Mouse (Mus musculus) G1E (cell line): ENCODE measurements around the gene Fbxo36. TPM values are rescaled to one million over a fixed set of nuclear protein-coding genes. Genes with fewer than 3 reads are reported as not detected.

Experiments used
- ATAC-seq: 2 replicates; pipeline ENCODE4 v1.8.0; 2016; ENCODE audit warnings: mild to moderate bottlenecking; ENCODE audit not compliant: insufficient number of reproducible peaks, poor library complexity, low FRiP score, severe bottlenecking; ENCODE audit errors: extremely low read depth
- DNase-seq: peaks from one replicate; pipeline ENCODE4 v3.0.0; 2012; ENCODE audit warnings: low spot score
- H3K27me3 ChIP-seq: 2 replicates; pipeline ENCODE4 v1.6.1; 2012; ENCODE audit warnings: mild to moderate bottlenecking, low read length, inconsistent platforms; ENCODE audit not compliant: insufficient read depth
- H3K36me3 ChIP-seq: replicated peaks from 2 replicates; pipeline ENCODE3; 2012; ENCODE audit warnings: mild to moderate bottlenecking, inconsistent platforms
- H3K4me1 ChIP-seq: 2 replicates; pipeline ENCODE4 v1.6.1; 2012; ENCODE audit warnings: low read depth, low read length, inconsistent platforms, mixed read lengths; ENCODE audit not compliant: insufficient read depth
- H3K4me3 ChIP-seq: 2 replicates; pipeline ENCODE4 v1.5.1; 2012; ENCODE audit warnings: low read depth, mild to moderate bottlenecking, inconsistent platforms, low read length, moderate library complexity, mixed read lengths
- H3K9me3 ChIP-seq: replicated peaks from 2 replicates; pipeline ENCODE4 v1.6.1; 2012; ENCODE audit warnings: inconsistent platforms
- CTCF ChIP-seq: IDR thresholded peaks from 2 replicates; pipeline ENCODE4 v1.5.1; 2012; ENCODE audit warnings: low read depth, low read length, inconsistent platforms, mixed read lengths
- GATA1 ChIP-seq: IDR thresholded peaks from 2 replicates; pipeline ENCODE4 v1.6.1; 2012; ENCODE audit warnings: borderline replicate concordance, low read length, inconsistent platforms, mixed read lengths
- GATA2 ChIP-seq: IDR thresholded peaks from 2 replicates; pipeline ENCODE4 v1.6.1; 2012; ENCODE audit warnings: low read depth, low read length, inconsistent platforms, borderline replicate concordance
- POLR2AphosphoS5 ChIP-seq: IDR thresholded peaks from 2 replicates; pipeline ENCODE4 v1.6.1; 2012; ENCODE audit warnings: low read depth, low read length, inconsistent platforms; ENCODE audit not compliant: insufficient replicate concordance
- TAL1 ChIP-seq: conservative IDR thresholded peaks from 2 replicates; pipeline ENCODE4 v1.6.1; 2012; ENCODE audit warnings: low read depth, low read length, inconsistent platforms, mixed read lengths
- polyA plus RNA-seq: library from polyadenylated mRNA; stranded (reverse); fragments of >175 nt; gene quantifications from 2 replicates; pipeline ENCODE4 v1.2.3, GENCODE M21; 2012
- total RNA-seq, 2 experiments: library from RNA; stranded (forward) in 1 of 2; stranded (reverse) in 1 of 2; fragments of 200-1000 nt in 1 of 2; fragments of >200 nt in 1 of 2; fragmentation: Nextera tagmentation in 1 of 2; gene quantifications; 2 replicates each; pipeline ENCODE4 v1.2.3; 2014 to 2017

Fbxo36 gene
- total and polyA plus RNA-seq, 3 experiments = 2.1 to 28.0 (median 10.9) TPM

- H3K36me3 ChIP-seq = no peaks in the 10 kb centered on the region
- TF ChIP-seq POLR2AphosphoS5 = no peak
- TF ChIP-seq GATA1 = no peak
- no peak for TF ChIP-seq TAL1
- TF ChIP-seq CTCF = no peak
- TF ChIP-seq GATA2 = no peak
- H3K4me1 ChIP-seq = peaks cover 6% of the 10 kb centered on the region
- H3K4me3 ChIP-seq = no peak overlapping the region
- no peaks in the 10 kb centered on the region for H3K27me3 ChIP-seq
- no peak for ATAC-seq
- peaks cover 2% of the 10 kb centered on the region for H3K9me3 ChIP-seq
- DNase-seq = no peak
Measured at GRCm38 (mm10) chr1:84942666-84943065, 103.0 kb downstream of the Fbxo36 start.

GRCm38 (mm10) chr1:84943549-84943948, 103.9 kb downstream of the Fbxo36 start:
- no peaks in the 10 kb centered on the region for H3K36me3 ChIP-seq
- ATAC-seq = no peak
- no peak for DNase-seq
- TF ChIP-seq POLR2AphosphoS5 (no peak), GATA1 (no peak), GATA2 (no peak), CTCF (no peak), TAL1 (no peak)
- H3K27me3 ChIP-seq = no peaks in the 10 kb centered on the region
- no peak overlapping the region for H3K4me3 ChIP-seq
- H3K4me1 ChIP-seq = peaks cover 6% of the 10 kb centered on the region
- peaks cover 2% of the 10 kb centered on the region for H3K9me3 ChIP-seq

- DNase-seq = no peak
Measured at GRCm38 (mm10) chr1:84945950-84946349, 106.3 kb downstream of the Fbxo36 start.

GRCm38 (mm10) chr1:84947390-84947789, 107.7 kb downstream of the Fbxo36 start:
- H3K27me3 ChIP-seq = no peaks in the 10 kb centered on the region
- H3K4me3 ChIP-seq = no peak overlapping the region
- H3K4me1 ChIP-seq = no peaks in the 10 kb centered on the region
- ATAC-seq (no peak), DNase-seq (no peak)
- H3K9me3 ChIP-seq = peaks cover 4% of the 10 kb centered on the region
- H3K36me3 ChIP-seq = no peaks in the 10 kb centered on the region
- TF ChIP-seq CTCF = no peak
- no peak for TF ChIP-seq TAL1

More at GRCm38 (mm10) chr1:84945950-84946349, 106.3 kb downstream of the Fbxo36 start:
- H3K36me3 ChIP-seq = no peaks in the 10 kb centered on the region
- peaks cover 6% of the 10 kb centered on the region for H3K4me1 ChIP-seq
- H3K27me3 ChIP-seq = no peaks in the 10 kb centered on the region
- no peak for TF ChIP-seq POLR2AphosphoS5
- TF ChIP-seq TAL1 = no peak
- no peak for TF ChIP-seq GATA2
- TF ChIP-seq CTCF = no peak
- no peak for TF ChIP-seq GATA1
- H3K9me3 ChIP-seq = peaks cover 4% of the 10 kb centered on the region
- no peak overlapping the region for H3K4me3 ChIP-seq
- no peak for ATAC-seq

Other genes starting within 250 kb of the Fbxo36 start
- not detected in 2 replicates for gene Dner, start 143.6 kb upstream of the Fbxo36 start, total RNA-seq (2014; fragmentation: Nextera tagmentation)
- gene Dner, start 143.6 kb upstream of the Fbxo36 start, total RNA-seq (2017) = 0.16 and 0.23 TPM in 2 replicates
- not detected in 2 replicates for gene Dner, start 143.6 kb upstream of the Fbxo36 start, polyA plus RNA-seq
- 566 and 620 TPM in 2 replicates for gene Trip12, start 675 bp downstream of the Fbxo36 start, total RNA-seq (2014; fragmentation: Nextera tagmentation)
- gene Trip12, start 675 bp downstream of the Fbxo36 start, total RNA-seq (2017) = 538 and 696 TPM in 2 replicates
- gene Trip12, start 675 bp downstream of the Fbxo36 start, polyA plus RNA-seq = 104 and 111 TPM in 2 replicates
- 0.44 TPM in 1 of 2 replicates, not detected in the other for gene Slc16a14, start 95.3 kb downstream of the Fbxo36 start, total RNA-seq (2014; fragmentation: Nextera tagmentation)
- gene Slc16a14, start 95.3 kb downstream of the Fbxo36 start, total RNA-seq (2017) = 0.11 and 0.12 TPM in 2 replicates
- gene Slc16a14, start 95.3 kb downstream of the Fbxo36 start, polyA plus RNA-seq = 0.01 and 0.02 TPM in 2 replicates